Mouse (Mus musculus): ENCODE results near the gene Ibsp. TPM values are rescaled to one million over a fixed set of nuclear protein-coding genes. Genes with fewer than 3 reads are reported as not detected.

Gene Ibsp
- polyA plus RNA-seq, 2 experiments: 0.02 to 0.08 TPM

GRCm38 (mm10) chr5:104339009-104339408, 40.0 kb downstream of the Ibsp start:
- no peak for ATAC-seq (ENCODE audit: insufficient read depth)

GRCm38 (mm10) chr5:104339706-104340512, 40.9 kb downstream of the Ibsp start:
- Histone ChIP-seq H3K36me3 (replicated peaks; ENCODE audit: control insufficient read depth, insufficient read depth, low read depth) (no peaks in the 10 kb centered on the region), H3K4me1 (replicated peaks; ENCODE audit: control insufficient read depth in 2 of 2, insufficient read depth in 2 of 2, low read length in 1 of 2) (no peaks in the 10 kb centered on the region), H3K9me3 (ENCODE audit: control insufficient read depth, low read length) (no peaks in the 10 kb centered on the region), H3K9ac (replicated peaks) (no peak overlapping the region), H3K27ac (no peak overlapping the region), H3K4me3 (ENCODE audit: insufficient read depth in 1 of 2, low read depth in 2 of 2, low read length in 2 of 2) (no peak overlapping the region), H3K27me3 (ENCODE audit: control insufficient read depth, insufficient read depth, low read length) (no peaks in the 10 kb centered on the region), H3K4me2 (ENCODE audit: low read depth) (no peak overlapping the region)
- TF ChIP-seq EP300 (IDR thresholded peaks at IDR 0.05; ENCODE audit: low read depth) (no peak), CTCF (IDR thresholded peaks at IDR 0.05; ENCODE audit: low read depth) (peak; percentile 48)
- no peak for ATAC-seq (ENCODE audit: insufficient read depth)
- 16% methylated on average over 14 of the region's 14 CpGs for WGBS (ENCODE audit: insufficient replicate concordance)
- DNase-seq (ENCODE audit: low read depth in 3 of 3, low spot score in 3 of 3): no peak

More at GRCm38 (mm10) chr5:104339009-104339408, 40.0 kb downstream of the Ibsp start:
- H3K4me3 ChIP-seq (ENCODE audit: insufficient read depth in 1 of 2, low read depth in 2 of 2, low read length in 2 of 2): no peak overlapping the region
- 60% methylated on average over 5 of the region's 5 CpGs for WGBS (ENCODE audit: insufficient replicate concordance)
- H3K27ac ChIP-seq: no peak overlapping the region
- no peaks in the 10 kb centered on the region for H3K36me3 ChIP-seq (replicated peaks; ENCODE audit: control insufficient read depth, insufficient read depth, low read depth)
- H3K4me1 ChIP-seq (replicated peaks; ENCODE audit: control insufficient read depth in 2 of 2, insufficient read depth in 2 of 2, low read length in 1 of 2): no peaks in the 10 kb centered on the region
- no peak for DNase-seq (ENCODE audit: low read depth in 3 of 3, low spot score in 3 of 3)
- H3K9me3 ChIP-seq (ENCODE audit: control insufficient read depth, low read length): no peaks in the 10 kb centered on the region
- H3K4me2 ChIP-seq (ENCODE audit: low read depth): no peak overlapping the region
- no peak overlapping the region for H3K9ac ChIP-seq (replicated peaks)
- TF ChIP-seq CTCF (IDR thresholded peaks at IDR 0.05; ENCODE audit: low read depth) (no peak), EP300 (IDR thresholded peaks at IDR 0.05; ENCODE audit: low read depth) (no peak)
- no peaks in the 10 kb centered on the region for H3K27me3 ChIP-seq (ENCODE audit: control insufficient read depth, insufficient read depth, low read length)

GRCm38 (mm10) chr5:104340513-104340829, 41.5 kb downstream of the Ibsp start:
- ATAC-seq (ENCODE audit: insufficient read depth): no peak
- no peak for DNase-seq (ENCODE audit: low read depth in 3 of 3, low spot score in 3 of 3)
- 57% methylated on average over 4 of the region's 4 CpGs for WGBS (ENCODE audit: insufficient replicate concordance)

GRCm38 (mm10) chr5:104342881-104343280, 43.9 kb downstream of the Ibsp start:
- TF ChIP-seq EP300 (IDR thresholded peaks at IDR 0.05; ENCODE audit: low read depth): no peak
- TF ChIP-seq CTCF (IDR thresholded peaks at IDR 0.05; ENCODE audit: low read depth): no peak
- H3K4me2 ChIP-seq (ENCODE audit: low read depth): no peak overlapping the region
- no peak overlapping the region for H3K4me3 ChIP-seq (ENCODE audit: insufficient read depth in 1 of 2, low read depth in 2 of 2, low read length in 2 of 2)
- H3K27ac ChIP-seq: no peak overlapping the region
- no peaks in the 10 kb centered on the region for H3K4me1 ChIP-seq (replicated peaks; ENCODE audit: control insufficient read depth in 2 of 2, insufficient read depth in 2 of 2, low read length in 1 of 2)
- 35% methylated on average over 6 of the region's 6 CpGs for WGBS (ENCODE audit: insufficient replicate concordance)
- no peaks in the 10 kb centered on the region for H3K27me3 ChIP-seq (ENCODE audit: control insufficient read depth, insufficient read depth, low read length)
- no peaks in the 10 kb centered on the region for H3K9me3 ChIP-seq (ENCODE audit: control insufficient read depth, low read length)
- no peaks in the 10 kb centered on the region for H3K36me3 ChIP-seq (replicated peaks; ENCODE audit: control insufficient read depth, insufficient read depth, low read depth)
- DNase-seq (ENCODE audit: low read depth in 3 of 3, low spot score in 3 of 3) (no peak), ATAC-seq (ENCODE audit: insufficient read depth) (no peak)
- H3K9ac ChIP-seq (replicated peaks): no peak overlapping the region

More at GRCm38 (mm10) chr5:104340513-104340829, 41.5 kb downstream of the Ibsp start:
- Histone ChIP-seq H3K4me3 (ENCODE audit: insufficient read depth in 1 of 2, low read depth in 2 of 2, low read length in 2 of 2) (no peak overlapping the region), H3K9ac (replicated peaks) (no peak overlapping the region), H3K4me1 (replicated peaks; ENCODE audit: control insufficient read depth in 2 of 2, insufficient read depth in 2 of 2, low read length in 1 of 2) (no peaks in the 10 kb centered on the region), H3K27ac (no peak overlapping the region), H3K9me3 (ENCODE audit: control insufficient read depth, low read length) (no peaks in the 10 kb centered on the region), H3K27me3 (ENCODE audit: control insufficient read depth, insufficient read depth, low read length) (no peaks in the 10 kb centered on the region), H3K4me2 (ENCODE audit: low read depth) (no peak overlapping the region), H3K36me3 (replicated peaks; ENCODE audit: control insufficient read depth, insufficient read depth, low read depth) (no peaks in the 10 kb centered on the region)
- TF ChIP-seq CTCF (IDR thresholded peaks at IDR 0.05; ENCODE audit: low read depth): no peak
- TF ChIP-seq EP300 (IDR thresholded peaks at IDR 0.05; ENCODE audit: low read depth): no peak

DNA sequence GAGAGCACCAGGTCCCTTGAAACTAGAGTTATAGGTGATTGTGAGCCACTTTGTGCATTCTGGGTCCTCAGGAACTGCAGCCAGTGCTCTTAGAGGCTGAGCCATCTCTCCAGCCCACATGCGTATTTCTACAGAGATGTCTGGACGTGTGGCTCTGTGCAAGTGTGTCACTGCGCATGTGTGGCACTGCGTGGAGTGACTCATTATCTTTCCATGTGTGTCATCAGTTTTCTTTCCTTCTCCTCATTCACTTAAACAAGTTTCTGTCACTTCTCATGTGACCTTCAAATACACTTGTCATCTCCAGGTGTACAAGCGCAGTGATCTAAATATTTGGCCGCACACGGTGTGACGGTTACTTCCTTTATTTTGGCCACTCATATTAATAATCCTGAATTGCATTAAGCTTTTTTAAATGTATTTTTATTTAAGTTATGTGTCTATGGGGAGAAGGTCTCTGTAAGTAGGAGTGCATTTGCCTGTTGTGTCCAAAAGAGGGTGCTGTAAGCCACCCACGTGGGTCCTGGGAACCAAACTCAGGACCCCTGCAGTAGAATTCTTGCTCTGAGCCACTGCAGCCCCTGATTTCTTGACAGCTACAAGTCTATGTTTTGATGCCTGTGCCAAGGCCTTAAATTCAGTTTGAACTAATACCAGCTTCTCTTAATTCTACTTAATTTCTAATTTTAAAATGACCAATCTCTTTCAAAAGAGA, 45.7 kb downstream of the Ibsp start:
- H3K36me3 ChIP-seq (replicated peaks; ENCODE audit: control insufficient read depth, insufficient read depth, low read depth): no peaks in the 10 kb centered on the region
- no peaks in the 10 kb centered on the region for H3K4me1 ChIP-seq (replicated peaks; ENCODE audit: control insufficient read depth in 2 of 2, insufficient read depth in 2 of 2, low read length in 1 of 2)
- no peak overlapping the region for H3K9ac ChIP-seq (replicated peaks)
- no peaks in the 10 kb centered on the region for H3K9me3 ChIP-seq (ENCODE audit: control insufficient read depth, low read length)
- TF ChIP-seq EP300 (IDR thresholded peaks at IDR 0.05; ENCODE audit: low read depth) (no peak), CTCF (IDR thresholded peaks at IDR 0.05; ENCODE audit: low read depth) (peak; percentile 19; the same call in 1 of the 2 replicates)
- 54% methylated on average over 9 of the region's 9 CpGs for WGBS (ENCODE audit: insufficient replicate concordance)
- H3K4me2 ChIP-seq (ENCODE audit: low read depth): no peak overlapping the region
- DNase-seq (ENCODE audit: low read depth in 3 of 3, low spot score in 3 of 3) (no peak), ATAC-seq (ENCODE audit: insufficient read depth) (no peak)
- H3K4me3 ChIP-seq (ENCODE audit: insufficient read depth in 1 of 2, low read depth in 2 of 2, low read length in 2 of 2): no peak overlapping the region
- no peak overlapping the region for H3K27ac ChIP-seq
- H3K27me3 ChIP-seq (ENCODE audit: control insufficient read depth, insufficient read depth, low read length): no peaks in the 10 kb centered on the region

Measured in liver, embryonic 14.5 days (tissue).